11 mouse cellular contexts compared by ENCODE assay signal in the genomic region with DNA sequence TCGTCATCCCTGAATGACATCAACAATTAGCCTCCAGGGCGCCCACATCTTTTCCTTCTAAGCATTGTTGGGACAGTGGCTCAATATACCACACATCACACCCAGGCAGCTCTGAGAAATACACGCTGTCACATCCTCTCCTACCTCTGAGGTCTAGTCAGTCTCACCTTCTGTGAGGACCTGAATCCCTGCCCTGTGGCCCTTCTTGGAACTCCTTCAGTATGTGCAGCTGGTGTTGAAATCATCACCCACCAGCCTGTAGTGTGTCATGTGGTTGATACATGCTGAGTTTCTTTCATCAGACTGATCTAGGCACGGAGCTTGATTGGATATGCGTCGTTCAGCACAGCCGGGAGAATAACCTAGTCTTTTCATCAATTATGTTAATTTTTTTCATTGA.
"Had no signal": no experiment of that assay in that cellular context is flagged by ENCODE, and none has a peak within 500 bp of the region (broad histone marks: within the 10 kb centered on the region; RNA-seq: fewer than 3 reads in every experiment).

No protein-coding gene starts in this region.

- H3K4me3 ChIP-seq: kidney, embryonic 15.5 days; left cerebral cortex, adult 2 months; limb, embryonic 15.5 days; liver, embryonic 12.5 days; stomach, embryonic 15.5 days had no signal

- H3K4me1 ChIP-seq: limb, embryonic 15.5 days; liver, embryonic 12.5 days; stomach, embryonic 15.5 days had no signal

- H3K27ac ChIP-seq: kidney, embryonic 15.5 days; left cerebral cortex, adult 2 months; limb, embryonic 15.5 days; liver, embryonic 12.5 days; stomach, embryonic 15.5 days had no signal

- DNase-seq: kidney, postnatal 14 days; lung, embryonic 14.5 days; lung, postnatal 10 days; midbrain, embryonic 14.5 days; right cerebral cortex, postnatal 14 days; thymus, postnatal 36 days had no signal

- H3K27me3 ChIP-seq: kidney, embryonic 15.5 days; limb, embryonic 15.5 days; liver, embryonic 12.5 days; stomach, embryonic 15.5 days had no signal

- ATAC-seq: liver, embryonic 12.5 days had no signal
